Mouse (Mus musculus): ENCODE results near the gene Tcap. TPM values are rescaled to one million over a fixed set of nuclear protein-coding genes. Genes with fewer than 3 reads are reported as not detected.
A peak's percentile ranks its signal among the peaks of the same experiment; 100 is the strongest.

Gene Tcap
- polyA plus RNA-seq, 1 experiment: 7.0 TPM

DNA sequence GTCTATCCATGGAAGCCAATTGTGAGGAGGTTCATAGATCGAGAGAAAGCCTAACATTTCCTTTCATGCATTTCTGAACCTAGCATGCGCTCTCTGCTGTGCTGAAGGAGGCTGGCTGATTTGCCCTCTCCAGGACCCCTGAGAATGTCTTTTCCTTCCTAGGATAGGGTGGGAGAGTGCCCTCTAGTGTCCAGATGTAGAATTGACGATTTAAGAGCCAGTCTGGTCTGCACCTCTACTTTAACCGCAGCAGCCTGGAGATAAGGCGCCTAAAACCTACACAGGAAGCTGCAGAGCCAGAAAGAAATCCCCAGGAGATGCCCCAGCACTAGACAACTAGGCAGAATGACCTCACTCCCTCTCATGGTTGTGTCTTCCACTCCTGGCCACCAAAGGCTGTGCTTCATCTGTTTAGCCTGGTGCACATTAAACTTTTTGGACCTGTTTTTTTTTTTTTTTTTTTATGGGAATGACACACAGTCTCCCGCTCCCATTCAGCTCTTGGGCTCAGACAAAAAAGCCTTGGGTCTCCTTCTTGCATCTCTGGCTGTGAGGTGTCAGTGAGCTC, 27.8 kb upstream of the Tcap start:
- no peak for DNase-seq (ENCODE audit: low spot score)

DNA sequence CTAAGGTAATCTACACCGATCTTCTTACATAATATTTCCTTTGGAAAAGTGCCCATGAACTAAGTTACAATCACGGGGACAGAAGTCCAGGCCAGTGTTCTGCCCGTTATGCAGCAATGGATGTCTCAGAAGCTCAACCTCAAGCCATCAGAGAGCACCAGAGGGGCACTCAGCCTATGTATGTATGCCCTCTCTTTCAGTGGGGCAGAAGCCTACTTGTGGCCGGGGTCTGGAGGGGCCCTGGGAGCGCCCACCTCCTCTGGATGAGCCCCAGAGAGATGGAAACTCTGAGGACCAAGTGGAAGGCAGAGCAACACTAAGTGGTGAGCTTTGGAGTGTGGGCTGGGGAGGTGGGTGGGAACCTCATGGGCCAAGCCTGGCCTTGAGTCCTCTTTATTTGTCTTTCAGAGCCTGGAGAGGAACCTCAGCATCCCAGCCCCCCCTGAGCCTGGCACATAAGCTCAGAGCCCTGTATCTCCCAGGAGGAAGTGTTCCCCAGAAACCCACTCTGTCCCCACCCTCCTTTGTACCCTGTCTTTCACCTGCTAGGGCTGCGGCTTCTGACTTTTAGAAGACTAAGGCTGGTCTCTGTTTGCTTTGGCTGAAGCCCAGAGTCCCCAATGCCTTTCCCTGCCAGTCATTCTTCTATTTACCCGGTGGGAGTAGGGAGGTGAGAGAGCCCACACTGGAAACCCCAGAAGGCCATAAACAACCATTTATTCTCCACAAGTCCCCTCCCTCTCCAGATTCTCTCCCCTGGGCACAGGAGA, 26.8 kb upstream of the Tcap start:
- no peak for DNase-seq (ENCODE audit: low spot score)

DNA sequence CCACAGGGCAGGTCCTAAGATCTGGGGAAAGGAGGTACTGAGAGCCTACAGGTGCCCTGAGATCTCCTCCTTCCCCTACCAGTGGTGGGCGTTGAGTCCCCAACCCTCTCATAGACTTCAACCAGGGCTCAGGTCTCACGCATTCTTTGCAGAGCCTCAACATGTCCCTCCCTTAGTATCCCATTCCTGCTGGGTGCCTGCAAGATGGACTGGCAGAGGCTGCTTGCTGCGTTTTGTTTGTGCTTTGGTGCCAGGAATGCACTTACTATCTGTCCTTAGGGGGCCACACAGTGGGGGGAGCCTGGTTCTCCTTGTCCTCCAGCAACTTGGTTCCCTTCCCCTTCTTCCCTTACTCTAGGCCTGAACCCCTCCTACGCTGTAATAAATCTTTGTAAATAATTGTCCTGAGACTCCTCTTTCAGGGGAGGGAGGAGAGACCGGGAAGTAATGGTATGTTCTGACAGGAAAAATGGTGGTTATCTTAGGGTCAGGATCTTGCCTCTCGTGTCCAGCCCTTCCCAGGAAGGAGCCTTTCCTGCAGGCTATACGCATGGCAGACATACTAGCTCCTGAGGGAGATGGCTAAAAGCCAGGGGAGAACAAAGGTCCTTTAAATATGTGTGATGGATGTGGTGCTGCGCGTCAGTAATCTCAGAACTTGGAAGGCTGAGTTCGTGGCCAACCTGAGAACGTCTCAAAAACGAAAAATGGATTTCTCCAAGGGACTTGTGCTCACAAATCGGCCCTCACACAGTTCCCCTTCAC, 26.0 kb upstream of the Tcap start:
- DNase-seq (ENCODE audit: low spot score): no peak

DNA sequence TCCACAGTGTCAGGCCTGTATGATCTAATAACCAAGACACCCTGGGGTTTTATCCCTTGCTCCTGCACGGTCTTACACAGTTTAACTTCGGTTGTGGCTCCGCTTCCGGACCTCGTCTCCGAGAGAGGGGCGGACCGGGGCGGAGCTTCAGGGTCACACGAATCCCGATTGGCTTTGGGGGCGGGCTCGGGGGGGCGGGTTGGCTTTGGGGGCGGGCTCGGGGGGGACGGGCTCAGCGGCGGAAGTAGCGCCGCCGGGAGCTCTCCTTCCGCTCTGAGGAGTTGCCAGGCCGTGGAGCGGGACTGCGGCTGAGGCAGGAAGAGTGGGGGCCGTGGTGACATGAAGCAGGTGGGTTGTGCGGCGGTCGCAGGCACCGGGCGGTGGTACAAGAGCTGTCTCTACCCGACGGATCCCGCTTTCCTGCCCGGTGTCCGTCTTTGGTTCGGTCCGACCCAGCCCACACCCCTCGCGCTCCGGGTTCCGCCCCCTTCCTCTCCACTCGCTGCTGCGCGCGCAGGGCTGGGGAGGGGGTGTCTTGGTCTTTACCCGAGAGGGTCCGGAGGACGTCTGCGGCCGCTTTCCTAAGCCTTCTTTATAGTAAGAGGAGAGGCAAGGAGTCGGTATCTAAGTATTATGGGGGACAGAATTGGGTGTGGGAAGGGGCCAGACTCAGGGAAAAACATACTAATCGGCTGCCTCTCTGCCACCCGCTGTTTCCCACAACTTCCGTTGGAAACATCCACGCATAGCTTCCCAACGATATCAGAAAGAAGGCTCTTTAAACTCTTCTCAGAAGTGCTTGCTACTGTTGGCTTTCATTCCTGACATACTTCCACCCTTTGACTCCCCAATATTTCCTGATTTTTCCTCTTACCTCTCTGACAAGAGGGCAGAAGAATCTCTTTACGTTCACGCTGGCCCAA, 25.2 kb upstream of the Tcap start, which contains the start of gene Stard3:
Gene Stard3, plus strand, starts transcription at position 208 of the 923 bp plus-strand sequence.
- DNase-seq (ENCODE audit: low spot score): peak; percentile 71

DNA sequence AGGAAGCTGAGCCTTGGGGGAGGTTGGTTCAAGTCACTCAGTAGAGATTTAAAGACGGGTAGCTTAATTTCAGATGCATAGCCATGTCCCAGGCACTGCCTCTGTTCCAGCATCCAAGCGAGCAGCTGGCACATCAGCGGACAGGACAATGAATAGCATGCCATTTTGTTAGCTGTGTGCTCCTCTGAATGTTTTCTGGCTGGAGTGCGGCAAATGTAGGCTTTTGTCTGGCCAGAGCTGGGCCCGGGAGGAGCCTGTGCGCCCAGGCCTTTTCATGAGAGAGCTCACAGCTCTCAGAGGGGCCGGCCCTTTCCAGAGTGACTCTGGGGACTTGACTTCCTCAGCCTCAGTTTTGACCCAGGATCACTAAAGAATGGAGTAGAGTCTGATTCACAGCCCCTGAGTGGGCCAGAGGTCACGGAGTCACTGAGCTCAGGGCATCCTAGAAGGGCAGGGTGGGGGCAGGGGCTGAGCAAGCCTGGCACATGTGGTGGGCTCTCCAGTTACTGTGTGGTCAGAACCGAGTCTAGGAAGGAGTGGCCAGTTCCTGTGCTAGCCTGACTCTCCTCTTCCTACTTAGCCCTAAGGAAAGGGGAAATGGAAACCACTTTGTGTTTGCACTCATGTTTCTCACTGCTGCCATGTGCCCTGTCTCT, 22.6 kb upstream of the Tcap start:
- DNase-seq (ENCODE audit: low spot score): no peak

DNA sequence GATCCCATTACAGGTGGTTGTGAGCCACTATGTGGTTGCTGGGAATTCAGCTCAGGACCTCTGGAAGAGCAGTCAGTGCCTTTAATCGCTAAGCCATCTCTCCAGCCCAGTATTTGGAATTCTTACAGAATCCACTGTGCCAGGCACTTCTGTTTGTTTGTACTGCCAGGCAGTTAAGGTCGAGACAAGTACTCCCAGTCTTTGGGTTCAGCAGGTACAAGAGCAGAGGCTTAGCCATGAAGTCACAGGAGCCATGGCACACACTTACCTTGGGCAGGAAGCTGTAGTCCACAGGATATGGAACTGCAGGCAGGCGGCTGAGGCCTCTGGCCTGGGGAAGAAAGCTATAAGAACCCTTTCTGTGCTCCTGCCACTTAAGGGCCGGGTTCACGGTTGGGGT, 19.8 kb upstream of the Tcap start:
- DNase-seq (ENCODE audit: low spot score): no peak

DNA sequence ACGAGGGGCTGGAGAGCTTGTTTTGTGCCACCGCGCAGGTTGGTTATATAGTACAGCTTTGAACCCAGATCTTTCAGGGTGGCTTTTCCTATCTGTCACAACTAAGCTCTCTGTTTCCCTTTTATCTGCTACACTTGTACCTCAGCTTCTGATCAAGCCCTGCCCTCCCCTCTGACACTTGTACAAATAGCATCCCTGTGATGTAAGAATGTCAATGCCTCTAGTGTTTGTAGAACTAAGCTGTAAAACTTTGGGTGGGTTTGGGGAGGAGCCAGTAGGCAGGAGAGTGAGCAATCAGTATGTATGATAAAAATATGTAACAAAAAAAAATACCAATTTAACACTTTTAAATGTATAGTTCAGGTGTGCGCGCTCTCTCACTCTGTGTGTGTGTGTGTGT, 19.2 kb upstream of the Tcap start:
- no peak for DNase-seq (ENCODE audit: low spot score)

DNA sequence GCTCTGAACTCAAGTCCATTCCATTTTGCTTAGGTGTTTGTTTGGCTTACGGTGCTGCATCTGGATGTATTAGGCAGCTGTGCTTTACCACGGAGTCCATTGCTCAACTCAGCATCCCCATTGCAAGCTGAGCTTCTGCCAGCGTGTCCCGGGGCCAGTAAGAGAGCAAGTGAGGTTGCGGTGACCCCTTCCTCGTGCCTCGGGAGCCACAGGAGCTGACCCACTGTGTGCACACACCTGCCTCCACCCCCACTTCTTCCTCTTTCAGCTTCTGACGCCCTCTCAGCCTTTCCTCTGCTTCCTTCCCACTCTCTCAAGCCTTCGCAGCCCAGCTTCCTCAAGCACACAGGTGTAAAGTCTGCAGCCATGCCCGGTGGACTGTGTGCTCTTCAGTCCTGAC, 17.3 kb upstream of the Tcap start:
- no peak for DNase-seq (ENCODE audit: low spot score)

DNA sequence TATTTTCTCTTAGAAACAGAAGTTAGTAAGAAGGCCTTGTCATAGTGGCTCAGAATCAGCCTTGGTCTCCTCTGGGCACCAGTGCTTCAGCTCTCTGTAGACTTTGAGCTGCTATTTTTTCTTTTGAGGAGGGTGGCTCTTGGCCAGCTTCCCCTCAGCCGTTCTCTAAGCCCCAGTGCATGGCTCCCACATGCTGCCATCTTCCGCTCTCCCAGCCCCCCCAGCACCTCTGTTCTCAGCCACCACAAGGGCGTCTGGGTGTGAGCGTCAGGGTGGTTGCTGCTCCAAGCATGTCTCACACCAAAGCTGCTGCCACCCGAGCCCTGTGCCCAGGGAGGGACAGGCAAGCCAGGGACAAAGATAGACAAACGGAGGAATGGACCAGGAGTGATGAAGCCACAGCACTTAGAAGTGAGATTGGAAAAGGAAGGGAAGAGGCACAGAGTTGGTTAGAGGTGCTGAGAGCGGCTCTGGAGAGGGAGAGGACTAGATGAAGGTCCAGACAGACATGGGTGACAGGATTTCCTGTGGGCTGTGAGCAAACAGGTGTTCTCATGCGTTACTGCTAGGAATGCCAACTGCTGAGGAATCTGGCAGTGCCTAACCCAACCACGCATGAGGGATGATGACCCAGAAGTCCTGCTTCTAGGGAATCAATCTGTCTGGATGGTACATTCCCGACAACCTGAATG, 16.3 kb upstream of the Tcap start:
- DNase-seq (ENCODE audit: low spot score): no peak

DNA sequence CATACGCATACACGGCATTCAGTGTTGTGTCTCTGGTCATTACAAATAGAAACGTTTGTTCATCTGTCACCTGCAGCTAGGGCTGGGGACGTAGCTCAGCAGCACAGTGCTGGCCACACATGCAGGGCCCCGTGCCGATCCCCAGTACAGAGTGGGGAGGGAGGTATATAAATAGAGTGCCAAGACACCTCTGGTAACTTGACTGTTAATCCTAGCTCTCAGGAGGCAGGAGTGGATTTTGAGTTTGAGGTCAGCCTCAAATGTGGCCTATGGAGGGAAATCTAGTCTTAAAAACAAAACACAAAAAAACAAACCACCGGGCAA, 15.8 kb upstream of the Tcap start:
- DNase-seq (ENCODE audit: low spot score): no peak

DNA sequence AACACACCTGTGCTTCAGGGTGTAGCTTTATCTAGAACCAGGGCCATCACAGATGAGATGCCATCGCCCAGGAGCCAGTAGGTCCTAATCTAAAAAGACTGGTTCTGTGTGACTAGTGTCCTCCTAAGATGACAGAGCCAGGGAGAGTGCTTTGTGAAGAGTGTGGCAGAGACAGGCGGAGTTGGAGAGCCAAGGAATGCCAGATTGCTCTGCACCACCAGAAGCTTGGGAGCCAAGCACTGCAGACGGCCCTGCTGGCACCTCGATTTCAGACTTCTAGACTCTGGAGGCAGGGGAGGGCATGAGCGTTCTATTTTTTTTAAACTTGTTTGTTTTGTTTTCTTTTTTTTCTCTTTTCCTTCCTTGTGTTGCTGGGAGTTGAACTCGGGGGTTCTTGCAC, 14.3 kb upstream of the Tcap start:
- no peak for DNase-seq (ENCODE audit: low spot score)

DNA sequence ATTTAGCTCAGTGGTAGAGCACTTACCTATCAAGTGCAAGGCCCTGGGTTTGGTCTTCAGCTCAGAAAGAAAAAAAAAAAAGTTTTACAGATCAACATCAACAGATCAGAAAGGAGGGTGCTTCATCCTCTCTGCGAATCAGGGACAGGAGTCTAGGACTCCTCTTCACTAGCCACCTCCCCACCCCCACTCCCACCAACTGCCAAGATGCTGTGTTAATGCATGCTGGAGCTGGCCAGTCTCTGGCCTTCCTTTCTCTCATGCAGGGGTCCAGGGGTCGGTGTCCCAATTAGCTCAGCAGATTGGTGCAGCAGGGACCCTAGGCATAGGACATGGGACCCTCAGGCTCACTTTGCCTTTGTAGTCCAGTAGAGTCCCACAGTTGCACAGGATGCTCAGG, 13.0 kb upstream of the Tcap start:
- DNase-seq (ENCODE audit: low spot score): no peak

DNA sequence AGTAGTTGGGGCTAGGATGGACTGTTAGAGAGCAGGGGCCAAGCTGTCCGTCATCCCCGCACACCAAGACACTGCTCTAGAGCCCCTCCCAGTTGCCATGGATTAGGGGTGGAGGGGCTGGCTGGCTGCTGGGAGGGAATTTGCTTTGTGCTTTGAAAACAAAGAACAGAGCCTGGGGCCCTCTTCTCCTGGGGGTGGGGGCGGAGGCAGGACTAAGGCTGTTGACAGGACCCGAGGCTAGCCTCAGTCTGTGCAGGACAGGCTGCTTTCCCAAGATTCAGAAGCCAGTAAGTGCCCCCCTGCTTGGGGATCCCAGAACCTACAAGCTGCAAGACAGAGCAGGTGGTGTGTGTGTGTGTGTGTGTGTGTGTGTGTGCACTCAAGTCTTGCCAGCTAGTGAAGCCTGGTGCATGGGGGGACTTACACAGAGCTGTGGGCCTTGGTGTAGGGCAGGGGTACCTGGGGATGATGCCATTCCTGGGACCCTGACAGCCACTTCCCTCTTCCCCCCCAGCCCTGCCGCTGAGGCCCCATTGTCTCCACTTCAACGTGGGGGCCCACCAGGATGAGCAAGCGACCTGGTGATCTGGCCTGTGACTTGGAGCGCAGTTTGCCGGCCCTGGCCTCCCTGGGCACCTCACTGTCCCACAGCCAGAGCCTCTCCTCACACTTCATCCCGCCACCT, 11.9 kb upstream of the Tcap start:
- DNase-seq (ENCODE audit: low spot score): no peak

DNA sequence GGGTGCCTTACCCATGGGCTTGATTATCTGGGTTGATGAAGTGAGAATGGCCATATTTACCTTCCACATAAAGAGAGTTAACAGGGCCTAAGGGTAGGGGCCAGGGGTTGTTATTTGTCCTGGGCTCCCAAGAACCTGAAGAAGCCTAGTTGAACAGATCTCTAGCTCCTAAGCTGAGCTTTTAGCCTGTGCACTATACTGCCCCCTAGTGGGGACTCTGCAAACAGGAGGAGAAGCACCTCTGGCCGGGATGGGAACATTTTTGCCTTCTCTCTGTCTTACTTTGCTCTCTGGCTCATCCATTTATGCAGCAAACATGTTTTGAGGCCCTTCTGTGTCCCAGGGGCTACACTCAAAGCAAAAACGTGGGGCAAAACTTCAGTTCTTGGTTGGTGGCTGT, 11.2 kb upstream of the Tcap start:
- no peak for DNase-seq (ENCODE audit: low spot score)

DNA sequence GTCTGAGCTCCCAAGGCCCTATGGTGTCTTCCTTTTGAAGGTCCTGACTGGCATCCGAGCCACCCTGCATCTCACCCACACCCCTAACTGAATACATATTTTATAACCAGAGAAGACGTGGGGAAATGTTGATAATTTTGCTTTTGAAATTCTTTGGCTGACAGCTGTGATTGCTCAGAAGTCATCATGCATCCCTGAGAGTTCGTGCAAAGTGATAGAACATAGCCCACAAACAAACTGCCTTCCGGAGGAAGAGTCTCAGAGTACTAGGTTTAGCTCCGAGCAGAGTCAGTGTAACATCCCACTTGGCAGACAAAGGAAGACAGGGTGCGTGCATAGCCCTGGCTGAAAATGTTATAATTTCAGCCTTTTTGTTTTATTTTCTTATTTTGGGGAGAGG, 10.4 kb upstream of the Tcap start:
- no peak for DNase-seq (ENCODE audit: low spot score)

DNA sequence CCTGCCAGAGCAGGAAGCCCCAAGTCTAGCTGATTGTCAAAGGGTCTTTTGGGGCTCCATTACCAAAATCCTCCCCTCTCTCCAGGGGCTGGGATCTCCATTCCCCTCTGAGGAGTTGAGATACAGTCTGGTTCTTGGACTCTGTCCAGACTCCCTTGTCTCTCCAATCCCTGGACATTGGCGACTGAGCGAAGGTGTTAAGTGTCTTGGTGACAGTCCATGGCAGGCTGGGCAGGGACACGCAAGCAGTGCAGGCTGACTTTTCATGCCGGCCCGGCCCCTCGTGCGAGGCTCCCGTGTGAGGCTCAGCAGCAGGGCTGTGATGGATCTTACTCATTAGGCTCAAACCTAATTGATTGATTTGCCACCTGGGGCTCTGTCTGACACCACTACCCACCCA, 9.3 kb upstream of the Tcap start:
- no peak for DNase-seq (ENCODE audit: low spot score)

DNA sequence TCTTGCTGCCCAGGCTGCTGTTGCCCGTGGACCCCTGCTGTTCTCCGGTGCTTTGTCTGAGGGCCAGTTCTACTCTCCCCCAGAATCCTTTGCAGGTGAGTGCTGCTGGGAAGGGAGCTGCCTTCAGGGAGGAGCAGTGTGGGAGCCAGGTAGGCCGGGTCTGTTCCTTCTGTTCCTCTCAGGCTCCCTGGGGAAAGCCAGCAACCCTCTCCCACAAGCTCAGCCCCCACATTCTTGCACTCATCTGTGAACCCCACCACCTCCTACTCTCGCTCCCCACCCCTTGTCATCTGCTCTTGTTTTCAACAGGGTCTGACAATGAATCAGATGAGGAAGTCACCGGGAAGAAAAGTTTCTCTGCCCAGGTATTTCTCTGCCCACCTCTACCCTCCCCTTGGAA, 6.9 kb upstream of the Tcap start:
- DNase-seq (ENCODE audit: low spot score): no peak

DNA sequence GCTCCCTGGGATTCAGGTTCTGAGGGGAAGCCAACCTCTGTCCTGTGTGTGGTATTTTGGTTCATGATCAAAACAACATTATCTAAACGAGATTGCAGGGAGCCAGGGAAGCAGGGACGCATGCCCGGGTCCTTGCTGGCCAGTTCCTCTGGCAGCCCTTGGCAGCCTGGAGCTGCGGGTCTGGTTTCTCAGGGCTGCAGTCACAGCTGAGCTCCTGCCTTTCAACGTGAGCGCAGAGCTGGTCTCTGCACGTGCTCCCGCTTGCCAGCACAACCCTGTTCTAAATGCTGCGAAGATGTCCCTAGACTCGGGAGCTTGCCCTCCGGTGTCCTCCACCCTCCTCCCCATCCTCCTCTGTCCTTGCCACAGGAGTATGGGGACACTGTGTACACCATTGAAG, 5.8 kb upstream of the Tcap start:
- no peak for DNase-seq (ENCODE audit: low spot score)

DNA sequence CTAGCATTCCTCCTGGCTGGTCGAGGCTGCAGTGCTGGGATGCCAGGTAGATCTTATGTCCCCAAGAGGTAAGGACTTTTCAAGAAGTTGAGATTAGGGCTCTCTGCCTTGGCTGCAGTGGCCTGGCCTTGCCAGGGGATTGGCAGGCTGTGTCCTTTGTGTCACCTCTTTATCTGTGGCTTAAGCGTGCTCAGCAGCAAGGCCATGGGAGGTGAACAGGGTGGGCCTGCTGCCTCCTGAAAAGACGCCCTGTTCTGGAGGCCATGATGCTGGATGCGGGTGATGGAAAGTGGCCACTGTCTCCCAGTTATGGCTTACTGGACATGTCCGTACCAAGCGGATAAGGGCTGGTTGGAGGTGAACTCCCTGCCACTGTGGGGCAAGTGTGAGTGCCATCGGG, 4.2 kb upstream of the Tcap start:
- no peak for DNase-seq (ENCODE audit: low spot score)

DNA sequence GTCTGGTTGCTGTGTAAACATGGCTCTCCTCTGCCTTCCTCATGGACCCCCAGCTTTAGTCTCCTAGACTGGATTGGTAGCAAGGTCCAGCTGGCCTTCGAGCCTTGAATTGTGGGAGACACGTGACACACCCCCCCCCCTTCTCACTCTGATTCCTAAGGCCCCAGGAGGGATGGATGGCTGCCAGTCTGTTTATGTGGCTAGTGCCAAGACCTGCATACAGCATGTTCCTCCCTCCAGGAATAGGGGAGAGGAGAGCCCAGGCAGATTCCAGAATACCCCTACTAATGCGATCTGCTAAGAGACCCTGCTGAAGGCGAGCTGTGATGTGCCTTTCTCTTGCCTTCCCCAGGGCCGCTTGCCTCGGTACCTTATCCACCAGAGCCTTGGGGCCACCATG, 3.5 kb upstream of the Tcap start:
- DNase-seq (ENCODE audit: low spot score): no peak

Data from urinary bladder, adult 2 months (tissue).